Mouse (Mus musculus) embryonic facial prominence, embryonic 11.5 days (tissue): ENCODE measurements around the gene Casp3. TPM values are rescaled to one million over a fixed set of nuclear protein-coding genes. Genes with fewer than 3 reads are reported as not detected.
"Not testable (repeated sequence)": the region's sequence is repeated elsewhere in the genome, so short reads cannot be mapped to it uniquely, and the experiment has no call there.

Experiments used
- ATAC-seq: fragments of 200-750 bp; cut with Nextera tagmentation; replicated peaks from 2 replicates; pipeline ENCODE4 v1.8.0; 2017; ENCODE audit warnings: low read depth; ENCODE audit not compliant: insufficient number of reproducible peaks, low FRiP score, low TSS enrichment
- DNase-seq: peaks from one replicate; pipeline ENCODE4 v3.0.0-alpha.2; 2015; ENCODE audit warnings: low spot score
- H3K27ac ChIP-seq: fragments of 300-500 bp; sonication (generic); replicated peaks from 2 replicates; pipeline ENCODE4 v1.5.1; 2014; ENCODE audit warnings: mild to moderate bottlenecking, low read depth, low read length, control low read depth
- H3K27me3 ChIP-seq: fragments of 300-500 bp; sonication (generic); 2 replicates; pipeline ENCODE4 v1.6.1; 2014; ENCODE audit warnings: mild to moderate bottlenecking, low read length, moderate library complexity, mixed read lengths; ENCODE audit not compliant: control insufficient read depth, insufficient read depth
- H3K36me3 ChIP-seq: fragments of 300-500 bp; sonication (generic); replicated peaks from 2 replicates; pipeline ENCODE4 v1.6.1; 2014; ENCODE audit warnings: low read depth, mild to moderate bottlenecking, low read length, moderate library complexity, mixed read lengths; ENCODE audit not compliant: control insufficient read depth, insufficient read depth
- H3K4me1 ChIP-seq: fragments of 300-500 bp; sonication (generic); 2 replicates; pipeline ENCODE4 v1.6.1; 2014; ENCODE audit warnings: low read length, mixed read lengths; ENCODE audit not compliant: control insufficient read depth, insufficient read depth
- H3K4me2 ChIP-seq: fragments of 300-500 bp; sonication (generic); 2 replicates; pipeline ENCODE4 v1.6.1; 2014; ENCODE audit warnings: low read depth, mild to moderate bottlenecking, control low read depth, low read length, moderate library complexity
- H3K4me3 ChIP-seq: fragments of 300-500 bp; sonication (generic); 2 replicates; pipeline ENCODE4 v1.5.1; 2014; ENCODE audit warnings: low read depth, low read length, control low read depth
- H3K9ac ChIP-seq: fragments of 300-500 bp; sonication (generic); replicated peaks from 2 replicates; pipeline ENCODE4 v1.6.1; 2014; ENCODE audit warnings: mild to moderate bottlenecking, control low read depth, low read length
- H3K9me3 ChIP-seq: fragments of 300-500 bp; sonication (generic); replicated peaks from 2 replicates; pipeline ENCODE4 v1.6.1; 2016; ENCODE audit warnings: mild to moderate bottlenecking, low read length, inconsistent platforms, mixed read lengths; ENCODE audit not compliant: control insufficient read depth
- WGBS: fragments of 180-500 bp; shearing (Covaris S2); extraction: QIAGEN DNeasy Blood & Tissue Kit; methylation state at CpG from one replicate; pipeline ENCODE4 v1.1.7; 2014; 5-methylcytosine and 5-hydroxymethylcytosine counted together
- polyA plus RNA-seq: library from polyadenylated mRNA; unstranded; fragments of >200 nt; fragmentation: Nextera tagmentation; extraction: Ambion mirVana; gene quantifications from 2 replicates; pipeline ENCODE4 v1.2.1, GENCODE M21; 2014

Gene Casp3
- polyA plus RNA-seq, 1 experiment from 2014 or later = 164 TPM

DNA sequence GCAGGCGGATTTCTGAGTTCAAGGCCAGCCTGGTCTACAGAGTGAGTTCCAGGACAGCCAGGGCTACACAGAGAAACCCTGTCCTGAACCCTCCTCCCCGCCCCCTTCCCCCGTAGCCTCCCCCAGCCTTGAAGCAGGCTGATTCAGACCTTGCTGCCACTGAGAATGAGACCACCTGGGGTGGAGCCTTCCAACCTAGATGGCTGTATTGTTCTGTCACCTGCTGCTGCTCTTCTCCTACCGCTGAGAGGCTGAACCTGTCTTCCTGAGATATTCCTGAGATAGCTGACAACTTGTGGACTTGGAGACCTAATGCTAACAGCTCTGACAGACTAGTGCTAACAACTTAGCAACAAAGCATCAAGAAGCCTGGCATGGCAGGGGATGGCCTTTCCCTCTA, 32.8 kb upstream of the Casp3 start:
- not testable (repeated sequence) for H3K4me2 ChIP-seq, H3K9ac ChIP-seq, DNase-seq, H3K36me3 ChIP-seq, H3K4me1 ChIP-seq, ATAC-seq, H3K27ac ChIP-seq, H3K4me3 ChIP-seq, H3K9me3 ChIP-seq, H3K27me3 ChIP-seq
- WGBS = 61% methylated on average over 4 of the region's 4 CpGs

DNA sequence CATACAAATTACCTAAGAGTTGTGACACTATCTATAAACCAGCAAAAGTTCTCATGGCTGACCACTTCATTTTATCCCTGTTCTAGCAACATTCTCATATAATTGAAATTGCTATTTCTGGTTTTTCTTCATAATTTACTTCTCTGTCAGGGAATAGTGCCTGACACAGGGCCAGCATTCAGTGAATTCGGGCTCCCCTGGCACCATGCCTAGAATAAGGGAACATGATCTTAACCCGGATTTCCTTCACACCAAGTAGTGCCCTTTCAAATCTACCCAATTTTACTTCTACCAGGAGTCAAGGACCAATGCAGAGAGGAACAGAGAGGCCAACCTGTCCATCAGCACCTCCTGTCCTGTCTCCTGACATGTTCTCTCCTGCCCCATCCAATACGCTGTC, 31.5 kb upstream of the Casp3 start:
- no peaks in the 10 kb centered on the region for H3K9me3 ChIP-seq
- no peak overlapping the region for H3K4me2 ChIP-seq
- DNase-seq = no peak
- H3K27me3 ChIP-seq = no peaks in the 10 kb centered on the region
- H3K27ac ChIP-seq = no peak overlapping the region
- 90% methylated on average over 3 of the region's 3 CpGs for WGBS
- no peaks in the 10 kb centered on the region for H3K36me3 ChIP-seq
- H3K4me3 ChIP-seq = no peak overlapping the region
- no peak for ATAC-seq
- H3K4me1 ChIP-seq = no peaks in the 10 kb centered on the region
- no peak overlapping the region for H3K9ac ChIP-seq

DNA sequence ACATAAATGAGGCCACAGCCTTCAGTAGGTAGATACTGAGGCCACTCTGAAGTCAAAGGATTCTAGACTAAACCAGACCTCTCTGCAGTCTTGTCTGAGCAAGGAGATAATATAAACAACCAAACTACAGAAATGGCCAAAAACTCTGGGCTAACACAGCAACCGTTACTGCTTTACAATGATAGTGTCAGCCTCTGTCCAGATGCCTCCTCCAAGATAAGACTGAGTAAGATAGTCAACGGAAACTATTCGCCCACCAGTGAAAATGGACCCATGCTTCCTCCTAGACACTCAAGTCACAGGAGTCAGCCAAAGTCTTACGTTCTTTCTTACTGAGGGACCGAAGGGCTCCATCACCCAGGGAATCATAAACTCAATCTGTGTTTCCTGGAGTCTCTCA, 29.2 kb upstream of the Casp3 start:
- Histone ChIP-seq H3K4me2 (no peak overlapping the region), H3K4me1 (no peaks in the 10 kb centered on the region)
- 95% methylated on average over 5 of the region's 5 CpGs for WGBS

GRCm38 (mm10) chr8:46588663-46589062, 28.4 kb upstream of the Casp3 start:
- no peak overlapping the region for H3K27ac ChIP-seq
- no peaks in the 10 kb centered on the region for H3K36me3 ChIP-seq
- WGBS = 86% methylated on average over 2 of the region's 2 CpGs
- H3K4me1 ChIP-seq = no peaks in the 10 kb centered on the region
- H3K4me3 ChIP-seq = no peak overlapping the region
- H3K9me3 ChIP-seq = no peaks in the 10 kb centered on the region
- ATAC-seq (no peak), DNase-seq (no peak)
- H3K27me3 ChIP-seq = no peaks in the 10 kb centered on the region
- H3K9ac ChIP-seq = no peak overlapping the region
- H3K4me2 ChIP-seq = no peak overlapping the region

More for the DNA sequence above, 29.2 kb upstream of the Casp3 start:
- Histone ChIP-seq H3K36me3 (no peaks in the 10 kb centered on the region), H3K4me3 (no peak overlapping the region), H3K27me3 (no peaks in the 10 kb centered on the region), H3K9me3 (no peaks in the 10 kb centered on the region), H3K9ac (no peak overlapping the region), H3K27ac (no peak overlapping the region)
- no peak for DNase-seq
- no peak for ATAC-seq

DNA sequence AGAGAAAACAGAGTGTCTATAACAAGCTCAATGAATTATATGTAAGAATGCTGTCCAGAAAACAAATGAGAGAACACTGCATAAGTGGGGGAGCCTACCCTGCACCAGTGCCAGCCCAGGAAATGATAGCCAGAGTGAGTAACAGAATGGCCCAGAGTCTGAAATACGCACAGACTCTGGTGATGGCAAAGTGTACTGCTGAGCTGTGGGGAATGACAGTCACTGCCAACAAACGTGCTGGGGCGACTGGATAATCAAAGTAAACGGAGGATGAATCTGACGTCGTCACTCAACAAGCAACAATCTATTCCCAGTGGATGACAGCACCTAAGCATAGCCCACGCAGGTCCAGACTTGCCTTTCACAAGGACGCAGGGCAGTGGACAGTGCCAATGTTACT, 24.0 kb upstream of the Casp3 start:
- WGBS = 84% methylated on average over 8 of the region's 8 CpGs
- Histone ChIP-seq H3K27me3 (no peaks in the 10 kb centered on the region), H3K9me3 (no peaks in the 10 kb centered on the region), H3K4me2 (no peak overlapping the region), H3K36me3 (no peaks in the 10 kb centered on the region), H3K9ac (no peak overlapping the region), H3K27ac (no peak overlapping the region), H3K4me3 (no peak overlapping the region), H3K4me1 (no peaks in the 10 kb centered on the region)
- DNase-seq (no peak), ATAC-seq (no peak)

DNA sequence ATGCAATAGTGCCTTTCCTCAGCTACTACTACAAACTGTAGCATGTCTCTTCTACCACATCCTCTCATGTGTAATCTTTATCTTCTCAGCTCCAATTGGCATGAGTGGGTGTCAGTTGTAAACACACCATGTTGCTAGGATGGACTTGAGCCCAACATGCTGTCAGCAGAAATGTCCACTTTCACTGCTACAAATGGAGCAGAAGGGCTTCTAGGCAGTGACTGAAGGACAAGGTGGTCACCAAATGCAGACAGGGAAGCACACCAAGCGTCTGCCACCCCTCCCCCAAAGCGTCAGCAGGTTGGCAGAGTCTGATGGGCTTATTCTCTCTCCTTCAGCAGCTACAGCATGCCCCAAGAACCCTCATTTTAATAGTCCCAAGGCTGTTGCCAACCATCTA, 23.3 kb upstream of the Casp3 start:
- no peak overlapping the region for H3K4me3 ChIP-seq
- H3K27me3 ChIP-seq = no peaks in the 10 kb centered on the region
- 69% methylated on average over 2 of the region's 2 CpGs for WGBS
- no peaks in the 10 kb centered on the region for H3K9me3 ChIP-seq
- H3K9ac ChIP-seq = no peak overlapping the region
- ATAC-seq (no peak), DNase-seq (no peak)
- no peaks in the 10 kb centered on the region for H3K4me1 ChIP-seq
- H3K27ac ChIP-seq = no peak overlapping the region
- H3K36me3 ChIP-seq = no peaks in the 10 kb centered on the region
- no peak overlapping the region for H3K4me2 ChIP-seq

GRCm38 (mm10) chr8:46595593-46595992, 21.5 kb upstream of the Casp3 start:
- Histone ChIP-seq H3K4me3 (no peak overlapping the region), H3K27ac (no peak overlapping the region), H3K36me3 (no peaks in the 10 kb centered on the region), H3K4me2 (no peak overlapping the region), H3K4me1 (no peaks in the 10 kb centered on the region), H3K9ac (no peak overlapping the region), H3K9me3 (no peaks in the 10 kb centered on the region), H3K27me3 (no peaks in the 10 kb centered on the region)
- WGBS = 93% methylated on average over 2 of the region's 2 CpGs
- ATAC-seq = no peak
- no peak for DNase-seq

DNA sequence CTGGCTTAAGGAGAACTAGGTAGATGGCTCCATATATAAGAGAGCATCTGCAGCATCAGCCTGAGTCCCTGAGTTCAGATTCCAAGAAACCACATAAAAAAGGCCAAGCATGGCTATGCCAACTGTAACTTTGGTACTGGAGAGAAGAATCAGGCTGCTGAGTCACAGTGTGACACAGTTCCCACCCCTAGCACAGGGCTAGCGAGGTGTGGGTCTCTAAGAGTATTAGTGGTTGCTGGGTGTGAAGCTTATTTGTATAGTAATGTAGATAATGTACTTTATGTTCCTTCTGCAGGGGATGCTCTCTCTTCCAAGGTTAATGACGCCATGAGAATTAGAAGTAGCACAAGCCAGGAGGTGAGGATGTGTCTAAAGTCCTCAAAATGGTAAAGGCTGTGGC, 20.6 kb upstream of the Casp3 start:
- 98% methylated on average over 2 of the region's 2 CpGs for WGBS
- H3K9ac ChIP-seq = no peak overlapping the region
- no peak overlapping the region for H3K4me2 ChIP-seq
- no peak overlapping the region for H3K4me3 ChIP-seq
- no peaks in the 10 kb centered on the region for H3K27me3 ChIP-seq
- no peak for DNase-seq
- no peaks in the 10 kb centered on the region for H3K9me3 ChIP-seq
- H3K27ac ChIP-seq = no peak overlapping the region
- no peaks in the 10 kb centered on the region for H3K36me3 ChIP-seq
- H3K4me1 ChIP-seq = no peaks in the 10 kb centered on the region
- ATAC-seq = no peak
